Mouse (Mus musculus): ENCODE measurements around the gene Gm10330.
A peak's percentile ranks its signal among the peaks of the same experiment; 100 is the strongest.
"Not testable (repeated sequence)": the region's sequence is repeated elsewhere in the genome, so short reads cannot be mapped to it uniquely, and the experiment has no call there.

Gm10330 gene

GRCm38 (mm10) chr12:23780165-23780564 is at the start of gene Gm10330:
Gene Gm10330 (minus strand): TSS chr12:23780265.
- not testable (repeated sequence) for DNase-seq

GRCm38 (mm10) chr12:23800776-23801175 is 20.7 kb upstream of the Gm10330 start:
- not testable (repeated sequence) for DNase-seq

GRCm38 (mm10) chr12:23800366-23800765 is 20.3 kb upstream of the Gm10330 start:
- peak in 1 of 2 experiments; percentile 7 for DNase-seq
